Mouse (Mus musculus): Measurements from ENCODE around the gene Tsku.

- TF ChIP-seq USF1 (IDR thresholded peaks at IDR 0.05; ENCODE audit: low read depth) (no peak), CEBPB (IDR thresholded peaks at IDR 0.05; ENCODE audit: low read depth) (no peak), CTCF (IDR thresholded peaks at IDR 0.05; ENCODE audit: control insufficient read depth, insufficient read depth, insufficient read length) (no peak), MAX (IDR thresholded peaks at IDR 0.05) (no peak), FOSL1 (IDR thresholded peaks at IDR 0.05; ENCODE audit: insufficient read depth, low read length, poor library complexity, severe bottlenecking) (no peak)
Observed at GRCm38 (mm10) chr7:98390486-98390885, 29.4 kb upstream of the Tsku start.

All from C2C12 (cell line).